Mouse (Mus musculus): ENCODE measurements around the gene Metrn. TPM values are rescaled to one million over a fixed set of nuclear protein-coding genes. Genes with fewer than 3 reads are reported as not detected.

Metrn gene
- polyA plus RNA-seq, 1 experiment = 44.4 TPM

GRCm38 (mm10) chr17:25834595-25835222 lies 37.8 kb upstream of the Metrn start:
- no peak for TF ChIP-seq USF1 (IDR thresholded peaks at IDR 0.05; ENCODE audit: low read depth)
- TF ChIP-seq MYOG (IDR thresholded peaks at IDR 0.05; ENCODE audit: control insufficient read depth in 1 of 3, insufficient read depth in 1 of 3, insufficient read length in 2 of 3, low read depth in 2 of 3) = no peak
- no peak for TF ChIP-seq POLR2A (IDR thresholded peaks at IDR 0.05; ENCODE audit: insufficient read length, low read depth)
- TF ChIP-seq CEBPB (IDR thresholded peaks at IDR 0.05; ENCODE audit: insufficient read depth, poor library complexity, severe bottlenecking) = no peak
- TF ChIP-seq TCF12 (IDR thresholded peaks at IDR 0.05; ENCODE audit: insufficient read depth, poor library complexity, severe bottlenecking) = no peak
- TF ChIP-seq E2F4 (IDR thresholded peaks at IDR 0.05; ENCODE audit: insufficient read depth) = no peak
- TF ChIP-seq MAX (IDR thresholded peaks at IDR 0.05; ENCODE audit: low read depth) = no peak
- TF ChIP-seq MYOD1 (IDR thresholded peaks at IDR 0.05; ENCODE audit: control insufficient read depth in 1 of 3, insufficient read length in 2 of 3, low read depth in 2 of 3) = no peak
- no peak for TF ChIP-seq REST (IDR thresholded peaks at IDR 0.05; ENCODE audit: insufficient read depth, insufficient read length)
- no peak for TF ChIP-seq TCF3 (IDR thresholded peaks at IDR 0.05; ENCODE audit: insufficient read length, low read depth)
- no peak for TF ChIP-seq POLR2AphosphoS2 (IDR thresholded peaks at IDR 0.05; ENCODE audit: insufficient read length, low read depth)
- TF ChIP-seq SRF (IDR thresholded peaks at IDR 0.05; ENCODE audit: control insufficient read depth, insufficient read length, low read depth) = no peak
- H3K4me2 ChIP-seq (ENCODE audit: low read depth) = peak overlapping the region; percentile 94
- H3K4me3 ChIP-seq = peak overlapping the region; percentile 52
- H3ac ChIP-seq (ENCODE audit: control insufficient read depth, insufficient read length) = no peak overlapping the region
- no peaks in the 10 kb centered on the region for H3K27me3 ChIP-seq (ENCODE audit: control insufficient read depth, insufficient read depth, insufficient read length)
- H3K79me2 ChIP-seq (ENCODE audit: control insufficient read depth, insufficient read depth) = peaks cover 31% of the 10 kb centered on the region
- H3K36me3 ChIP-seq (ENCODE audit: control insufficient read depth, insufficient read depth) = peaks cover 10% of the 10 kb centered on the region

- peak overlapping the region; percentile 94 for H3K4me2 ChIP-seq (ENCODE audit: low read depth)
- peak overlapping the region; percentile 46 for H3ac ChIP-seq (ENCODE audit: control insufficient read depth, insufficient read length)
- H3K79me2 ChIP-seq (ENCODE audit: control insufficient read depth, insufficient read depth) = peaks cover 36% of the 10 kb centered on the region
- H3K36me3 ChIP-seq (ENCODE audit: control insufficient read depth, insufficient read depth) = peaks cover 9% of the 10 kb centered on the region
- no peaks in the 10 kb centered on the region for H3K27me3 ChIP-seq (ENCODE audit: control insufficient read depth, insufficient read depth, insufficient read length)
- TF ChIP-seq TCF3 (IDR thresholded peaks at IDR 0.05; ENCODE audit: insufficient read length, low read depth) (no peak), MYOG (IDR thresholded peaks at IDR 0.05; ENCODE audit: control insufficient read depth in 1 of 3, insufficient read depth in 1 of 3, insufficient read length in 2 of 3, low read depth in 2 of 3) (no peak), MAX (IDR thresholded peaks at IDR 0.05; ENCODE audit: low read depth) (no peak), TCF12 (IDR thresholded peaks at IDR 0.05; ENCODE audit: insufficient read depth, poor library complexity, severe bottlenecking) (no peak)
- H3K4me3 ChIP-seq = peak overlapping the region; percentile 52
Observed at GRCm38 (mm10) chr17:25833961-25834594, 37.1 kb upstream of the Metrn start.

- Histone ChIP-seq H3ac (ENCODE audit: control insufficient read depth, insufficient read length) (peak within 1 kb of the TSS; percentile 46), H3K4me2 (ENCODE audit: low read depth) (peak within 1 kb of the TSS; percentile 94), H3K36me3 (ENCODE audit: control insufficient read depth, insufficient read depth) (peaks cover 6% of the 10 kb centered on the region), H3K4me3 (peak within 1 kb of the TSS; percentile 52), H3K27me3 (ENCODE audit: control insufficient read depth, insufficient read depth, insufficient read length) (no peaks in the 10 kb centered on the region), H3K79me2 (ENCODE audit: control insufficient read depth, insufficient read depth) (peaks cover 37% of the 10 kb centered on the region)
- peak; percentile 29 to 84 (median 59) for TF ChIP-seq MYOG (IDR thresholded peaks at IDR 0.05; ENCODE audit: control insufficient read depth in 1 of 3, insufficient read depth in 1 of 3, insufficient read length in 2 of 3, low read depth in 2 of 3)
- no peak for TF ChIP-seq E2F4 (IDR thresholded peaks at IDR 0.05; ENCODE audit: insufficient read depth)
- TF ChIP-seq POLR2A (IDR thresholded peaks at IDR 0.05; ENCODE audit: insufficient read length, low read depth) = peak; percentile 38
- peak; percentile 86 for TF ChIP-seq USF1 (IDR thresholded peaks at IDR 0.05; ENCODE audit: low read depth)
- peak in 2 of 3 experiments; percentile 67 to 72 for TF ChIP-seq MYOD1 (IDR thresholded peaks at IDR 0.05; ENCODE audit: control insufficient read depth in 1 of 3, insufficient read length in 2 of 3, low read depth in 2 of 3)
- TF ChIP-seq REST (IDR thresholded peaks at IDR 0.05; ENCODE audit: insufficient read depth, insufficient read length) = no peak
- peak; percentile 70 for TF ChIP-seq POLR2AphosphoS2 (IDR thresholded peaks at IDR 0.05; ENCODE audit: insufficient read length, low read depth)
- peak; percentile 63 for TF ChIP-seq SRF (IDR thresholded peaks at IDR 0.05; ENCODE audit: control insufficient read depth, insufficient read length, low read depth)
Observed at GRCm38 (mm10) chr17:25833291-25833663, 36.3 kb upstream of the Metrn start, which contains the start of gene Stub1. TSS of gene Stub1 (minus strand) at chr17:25833404.

GRCm38 (mm10) chr17:25832436-25833290 lies 35.7 kb upstream of the Metrn start:
- Histone ChIP-seq H3K4me2 (ENCODE audit: low read depth) (peak overlapping the region; percentile 94), H3ac (ENCODE audit: control insufficient read depth, insufficient read length) (peak overlapping the region; percentile 46), H3K79me2 (ENCODE audit: control insufficient read depth, insufficient read depth) (peaks cover 37% of the 10 kb centered on the region), H3K4me3 (peak overlapping the region; percentile 52), H3K36me3 (ENCODE audit: control insufficient read depth, insufficient read depth) (peaks cover under 1% of the 10 kb centered on the region), H3K27me3 (ENCODE audit: control insufficient read depth, insufficient read depth, insufficient read length) (no peaks in the 10 kb centered on the region)
- TF ChIP-seq POLR2A (IDR thresholded peaks at IDR 0.05; ENCODE audit: insufficient read length, low read depth) (peak; percentile 65), MYOG (IDR thresholded peaks at IDR 0.05; ENCODE audit: control insufficient read depth in 1 of 3, insufficient read depth in 1 of 3, insufficient read length in 2 of 3, low read depth in 2 of 3) (no peak), CEBPB (IDR thresholded peaks at IDR 0.05; ENCODE audit: insufficient read depth, poor library complexity, severe bottlenecking) (no peak), MAX (IDR thresholded peaks at IDR 0.05; ENCODE audit: low read depth) (no peak), MYOD1 (IDR thresholded peaks at IDR 0.05; ENCODE audit: control insufficient read depth in 1 of 3, insufficient read length in 2 of 3, low read depth in 2 of 3) (peak in 1 of 3 experiments; percentile 9), SRF (IDR thresholded peaks at IDR 0.05; ENCODE audit: control insufficient read depth, insufficient read length, low read depth) (no peak), TCF12 (IDR thresholded peaks at IDR 0.05; ENCODE audit: insufficient read depth, poor library complexity, severe bottlenecking) (no peak), POLR2AphosphoS2 (IDR thresholded peaks at IDR 0.05; ENCODE audit: insufficient read length, low read depth) (peak; percentile 66), USF1 (IDR thresholded peaks at IDR 0.05; ENCODE audit: low read depth) (peak; percentile 94), E2F4 (IDR thresholded peaks at IDR 0.05; ENCODE audit: insufficient read depth) (peak; percentile 60), REST (IDR thresholded peaks at IDR 0.05; ENCODE audit: insufficient read depth, insufficient read length) (no peak), TCF3 (IDR thresholded peaks at IDR 0.05; ENCODE audit: insufficient read length, low read depth) (no peak)
